Mouse (Mus musculus): Measurements from ENCODE around the gene Borcs5. TPM values are rescaled to one million over a fixed set of nuclear protein-coding genes. Genes with fewer than 3 reads are reported as not detected.

Borcs5 gene
- polyA plus RNA-seq, 1 experiment = 2.7 TPM

DNA sequence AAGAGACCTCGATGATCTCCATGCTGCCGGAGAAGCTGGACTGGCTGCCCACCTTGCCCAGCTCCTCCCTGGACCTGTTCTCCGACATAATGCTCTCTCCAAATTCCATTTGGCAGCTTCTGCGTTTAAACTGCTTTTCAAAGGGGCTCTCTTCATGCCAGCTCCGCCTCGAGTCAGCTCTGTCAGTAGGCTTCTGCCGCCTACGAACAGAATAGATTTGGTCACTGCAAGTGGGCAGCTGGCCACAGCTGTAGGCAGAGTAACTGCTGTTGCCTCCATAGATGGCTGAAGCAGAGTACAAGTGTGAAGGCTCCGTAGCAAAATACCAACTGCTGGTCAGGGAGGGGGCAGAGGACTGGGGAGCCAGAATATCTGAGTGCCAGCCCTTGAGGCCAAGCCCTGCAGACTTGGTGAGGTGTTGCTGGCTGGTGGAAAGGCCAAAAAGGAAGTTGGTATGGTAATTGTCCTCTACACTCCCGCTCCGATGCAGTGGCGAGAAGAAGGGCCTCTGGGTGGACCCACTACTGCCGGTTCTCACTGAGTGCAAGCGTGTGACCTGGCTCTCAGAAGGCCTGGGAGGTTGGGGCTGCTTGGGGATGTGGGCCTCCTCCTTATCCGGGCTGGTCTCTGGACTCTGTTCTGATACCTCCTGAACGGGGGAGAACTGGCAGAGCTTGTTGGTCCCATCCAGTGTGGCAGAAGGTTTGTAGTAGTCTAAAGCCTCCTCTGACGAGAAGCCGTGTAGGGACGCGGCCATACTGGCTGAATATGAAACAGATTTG lies 78.8 kb downstream of the Borcs5 start:
- Histone ChIP-seq H3K27me3 (ENCODE audit: control insufficient read depth) (no peaks in the 10 kb centered on the region), H3K9me3 (ENCODE audit: control insufficient read depth, low read length) (no peaks in the 10 kb centered on the region), H3K4me1 (ENCODE audit: control insufficient read depth) (peaks cover 11% of the 10 kb centered on the region), H3K36me3 (ENCODE audit: control insufficient read depth) (peaks cover 56% of the 10 kb centered on the region), H3K4me3 (replicated peaks) (no peak overlapping the region)
- TF ChIP-seq GATA1 (IDR thresholded peaks at IDR 0.05; ENCODE audit: low read length) (no peak), TAL1 (IDR thresholded peaks at IDR 0.05; ENCODE audit: low read length) (no peak)

GRCm38 (mm10) chr6:134718668-134719065 lies 79.4 kb downstream of the Borcs5 start:
- Histone ChIP-seq H3K27me3 (ENCODE audit: control insufficient read depth) (no peaks in the 10 kb centered on the region), H3K36me3 (ENCODE audit: control insufficient read depth) (peaks cover 57% of the 10 kb centered on the region), H3K9me3 (ENCODE audit: control insufficient read depth, low read length) (no peaks in the 10 kb centered on the region), H3K4me1 (ENCODE audit: control insufficient read depth) (peaks cover 8% of the 10 kb centered on the region), H3K4me3 (replicated peaks) (no peak overlapping the region)
- TF ChIP-seq TAL1 (IDR thresholded peaks at IDR 0.05; ENCODE audit: low read length) = no peak
- no peak for TF ChIP-seq GATA1 (IDR thresholded peaks at IDR 0.05; ENCODE audit: low read length)

GRCm38 (mm10) chr6:134719156-134719555 lies 79.8 kb downstream of the Borcs5 start:
- Histone ChIP-seq H3K9me3 (ENCODE audit: control insufficient read depth, low read length) (no peaks in the 10 kb centered on the region), H3K4me3 (replicated peaks) (no peak overlapping the region), H3K27me3 (ENCODE audit: control insufficient read depth) (no peaks in the 10 kb centered on the region), H3K36me3 (ENCODE audit: control insufficient read depth) (peaks cover 61% of the 10 kb centered on the region), H3K4me1 (ENCODE audit: control insufficient read depth) (peaks cover 8% of the 10 kb centered on the region)
- no peak for TF ChIP-seq GATA1 (IDR thresholded peaks at IDR 0.05; ENCODE audit: low read length)
- TF ChIP-seq TAL1 (IDR thresholded peaks at IDR 0.05; ENCODE audit: low read length) = no peak

DNA sequence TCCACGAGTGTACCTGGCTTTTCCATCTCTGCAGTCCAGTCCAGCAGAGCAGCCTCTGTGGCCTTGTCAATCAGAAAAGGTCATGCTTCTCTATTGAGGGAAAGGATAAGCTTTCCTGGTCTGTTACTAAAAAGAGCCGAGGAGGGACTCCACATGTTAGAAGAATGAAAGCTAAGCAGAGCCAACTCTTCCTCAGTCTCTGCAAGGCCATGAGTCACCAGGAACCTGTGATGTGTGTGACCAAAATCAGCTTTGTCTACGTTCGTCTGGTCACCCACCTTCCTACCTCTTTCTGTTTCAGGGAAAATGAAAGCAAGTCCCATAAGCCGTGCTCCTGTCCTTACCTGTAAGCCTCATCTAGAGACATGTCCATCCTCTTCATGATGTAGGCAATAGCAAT lies 80.8 kb downstream of the Borcs5 start:
- H3K27me3 ChIP-seq (ENCODE audit: control insufficient read depth) = no peaks in the 10 kb centered on the region
- peaks cover 8% of the 10 kb centered on the region for H3K4me1 ChIP-seq (ENCODE audit: control insufficient read depth)
- H3K9me3 ChIP-seq (ENCODE audit: control insufficient read depth, low read length) = no peaks in the 10 kb centered on the region
- TF ChIP-seq TAL1 (IDR thresholded peaks at IDR 0.05; ENCODE audit: low read length) (no peak), GATA1 (IDR thresholded peaks at IDR 0.05; ENCODE audit: low read length) (no peak)
- H3K4me3 ChIP-seq (replicated peaks) = no peak overlapping the region
- H3K36me3 ChIP-seq (ENCODE audit: control insufficient read depth) = peaks cover 59% of the 10 kb centered on the region

DNA sequence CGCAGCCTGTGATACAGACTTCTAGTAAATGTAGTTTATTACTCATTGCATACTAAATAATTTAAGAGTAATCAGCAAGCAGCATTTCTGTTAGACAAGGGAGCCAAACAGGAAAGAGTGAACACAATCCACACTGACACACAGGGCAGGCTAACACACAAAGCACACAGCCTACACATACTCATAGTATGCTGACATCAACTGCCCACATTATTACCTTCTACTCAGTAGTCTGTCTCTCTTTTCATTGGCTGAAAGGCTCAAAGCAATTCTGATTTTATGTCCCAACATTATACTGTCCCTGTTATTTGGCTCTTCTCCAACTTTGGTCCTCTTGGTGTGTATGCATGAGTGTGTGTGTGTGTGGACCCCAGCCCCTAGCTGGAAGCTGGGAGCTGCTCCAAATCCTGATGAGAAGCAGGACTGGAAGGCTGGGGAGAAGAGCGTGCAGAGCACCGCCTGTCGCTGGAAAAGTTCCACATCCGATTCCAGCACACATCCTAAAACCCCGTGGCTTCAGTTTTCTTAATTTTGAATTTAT lies 82.5 kb downstream of the Borcs5 start:
- H3K4me3 ChIP-seq (replicated peaks) = no peak overlapping the region
- no peaks in the 10 kb centered on the region; the same call in 1 of the 2 replicates for H3K4me1 ChIP-seq (ENCODE audit: control insufficient read depth)
- H3K27me3 ChIP-seq (ENCODE audit: control insufficient read depth) = no peaks in the 10 kb centered on the region
- H3K9me3 ChIP-seq (ENCODE audit: control insufficient read depth, low read length) = no peaks in the 10 kb centered on the region
- no peak for TF ChIP-seq TAL1 (IDR thresholded peaks at IDR 0.05; ENCODE audit: low read length)
- TF ChIP-seq GATA1 (IDR thresholded peaks at IDR 0.05; ENCODE audit: low read length) = no peak
- peaks cover 55% of the 10 kb centered on the region for H3K36me3 ChIP-seq (ENCODE audit: control insufficient read depth)

GRCm38 (mm10) chr6:134722906-134723305 lies 83.6 kb downstream of the Borcs5 start:
- H3K36me3 ChIP-seq (ENCODE audit: control insufficient read depth) = peaks cover 50% of the 10 kb centered on the region
- no peaks in the 10 kb centered on the region; the same call in 1 of the 2 replicates for H3K4me1 ChIP-seq (ENCODE audit: control insufficient read depth)
- no peaks in the 10 kb centered on the region for H3K27me3 ChIP-seq (ENCODE audit: control insufficient read depth)
- H3K9me3 ChIP-seq (ENCODE audit: control insufficient read depth, low read length) = no peaks in the 10 kb centered on the region
- TF ChIP-seq TAL1 (IDR thresholded peaks at IDR 0.05; ENCODE audit: low read length) (no peak), GATA1 (IDR thresholded peaks at IDR 0.05; ENCODE audit: low read length) (no peak)
- no peak overlapping the region for H3K4me3 ChIP-seq (replicated peaks)

GRCm38 (mm10) chr6:134723326-134723725 lies 84.0 kb downstream of the Borcs5 start:
- H3K9me3 ChIP-seq (ENCODE audit: control insufficient read depth, low read length) = no peaks in the 10 kb centered on the region
- H3K4me1 ChIP-seq (ENCODE audit: control insufficient read depth) = no peaks in the 10 kb centered on the region; the same call in 1 of the 2 replicates
- H3K36me3 ChIP-seq (ENCODE audit: control insufficient read depth) = peaks cover 50% of the 10 kb centered on the region
- H3K27me3 ChIP-seq (ENCODE audit: control insufficient read depth) = no peaks in the 10 kb centered on the region
- no peak overlapping the region for H3K4me3 ChIP-seq (replicated peaks)
- TF ChIP-seq TAL1 (IDR thresholded peaks at IDR 0.05; ENCODE audit: low read length) (no peak), GATA1 (IDR thresholded peaks at IDR 0.05; ENCODE audit: low read length) (no peak)

- Histone ChIP-seq H3K9me3 (ENCODE audit: control insufficient read depth, low read length) (no peaks in the 10 kb centered on the region), H3K27me3 (ENCODE audit: control insufficient read depth) (no peaks in the 10 kb centered on the region), H3K4me3 (replicated peaks) (no peak overlapping the region), H3K36me3 (ENCODE audit: control insufficient read depth) (peaks cover 49% of the 10 kb centered on the region), H3K4me1 (ENCODE audit: control insufficient read depth) (no peaks in the 10 kb centered on the region; the same call in 1 of the 2 replicates)
- TF ChIP-seq TAL1 (IDR thresholded peaks at IDR 0.05; ENCODE audit: low read length) = no peak
Measured at GRCm38 (mm10) chr6:134723833-134724553, 84.7 kb downstream of the Borcs5 start.

- Histone ChIP-seq H3K4me1 (ENCODE audit: control insufficient read depth) (no peaks in the 10 kb centered on the region; the same call in 1 of the 2 replicates), H3K36me3 (ENCODE audit: control insufficient read depth) (peaks cover 35% of the 10 kb centered on the region), H3K9me3 (ENCODE audit: control insufficient read depth, low read length) (no peaks in the 10 kb centered on the region), H3K4me3 (replicated peaks) (no peak overlapping the region), H3K27me3 (ENCODE audit: control insufficient read depth) (no peaks in the 10 kb centered on the region)
- no peak for TF ChIP-seq TAL1 (IDR thresholded peaks at IDR 0.05; ENCODE audit: low read length)
- TF ChIP-seq GATA1 (IDR thresholded peaks at IDR 0.05; ENCODE audit: low read length) = no peak
Measured at GRCm38 (mm10) chr6:134725406-134725805, 86.1 kb downstream of the Borcs5 start.

Measured in erythroblast, embryonic 14.5 days (primary cell).